Mouse (Mus musculus) cerebellum, adult 9-11 months (tissue): ENCODE measurements around the gene Thoc2.
"Not testable (repeated sequence)": the region's sequence is repeated elsewhere in the genome, so short reads cannot be mapped to it uniquely, and the experiment has no call there.

Experiments used
- DNase-seq: peaks from one replicate; pipeline ENCODE4 v3.0.0; 2022

Thoc2 gene

DNA sequence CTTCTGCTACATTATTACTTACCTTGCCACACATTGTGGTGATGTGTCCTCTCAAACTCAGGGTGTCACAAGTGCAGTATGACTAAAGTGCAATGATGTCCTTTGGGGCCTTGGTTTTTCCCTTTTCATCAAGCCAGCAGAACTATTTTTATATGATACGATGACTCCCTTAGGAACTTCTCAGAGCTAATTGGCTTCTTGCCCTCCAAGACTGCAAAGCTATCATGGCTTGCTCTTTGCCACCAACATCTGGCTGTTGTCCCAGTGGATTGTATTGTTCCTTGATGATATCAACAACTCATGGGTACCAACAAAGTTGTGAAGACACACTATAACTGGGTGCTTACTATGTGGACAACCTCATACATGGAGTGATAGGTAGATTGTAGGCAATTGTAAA, at the start of gene Thoc2:
TSS of gene Thoc2 (minus strand) at position 101 of the 400 bp plus-strand sequence.
- no peak for DNase-seq

GRCm38 (mm10) chrX:41970096-41970495, 49.6 kb upstream of the Thoc2 start:
- DNase-seq = no peak

DNA sequence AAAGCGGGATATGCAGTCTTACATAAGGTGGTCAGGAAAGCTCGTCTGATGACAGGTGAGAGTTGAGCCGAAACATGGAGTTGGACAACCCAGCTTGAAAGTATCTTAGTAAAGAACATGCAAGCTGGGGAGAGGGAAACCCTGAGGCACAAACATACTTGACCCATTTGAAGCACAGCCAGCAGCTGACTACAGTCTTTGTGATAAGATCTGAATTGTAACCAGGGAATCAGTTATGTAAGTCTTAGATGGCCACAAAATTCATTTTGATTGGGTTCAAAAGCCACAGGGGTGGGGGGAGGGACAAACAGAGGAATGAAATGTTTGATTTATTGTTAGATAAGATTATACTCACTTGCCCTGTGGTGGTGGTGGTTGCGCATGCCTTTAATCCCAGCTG, 48.9 kb upstream of the Thoc2 start:
- DNase-seq = no peak

DNA sequence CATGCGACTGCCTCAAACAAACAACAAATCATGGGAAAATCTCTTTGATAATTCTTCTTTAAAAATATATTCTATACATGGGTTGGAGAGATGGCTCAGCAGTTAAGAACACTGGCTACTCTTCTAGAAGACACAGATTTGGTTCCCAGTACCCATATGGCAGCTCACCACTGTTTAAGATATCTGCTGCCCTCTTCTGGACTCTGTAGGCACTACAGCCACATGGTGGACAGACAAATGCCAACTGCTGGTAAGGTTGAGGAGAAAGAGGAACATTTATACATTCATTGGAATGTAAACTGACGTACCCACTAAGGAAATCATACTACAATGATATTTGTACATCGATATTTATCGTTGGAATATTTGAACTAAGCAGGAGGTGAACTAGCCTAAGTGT, 36.7 kb upstream of the Thoc2 start:
- DNase-seq = no peak

- no peak for DNase-seq
These were observed 21.4 kb upstream of the Thoc2 start for GRCm38 (mm10) chrX:41941840-41942239.

DNA sequence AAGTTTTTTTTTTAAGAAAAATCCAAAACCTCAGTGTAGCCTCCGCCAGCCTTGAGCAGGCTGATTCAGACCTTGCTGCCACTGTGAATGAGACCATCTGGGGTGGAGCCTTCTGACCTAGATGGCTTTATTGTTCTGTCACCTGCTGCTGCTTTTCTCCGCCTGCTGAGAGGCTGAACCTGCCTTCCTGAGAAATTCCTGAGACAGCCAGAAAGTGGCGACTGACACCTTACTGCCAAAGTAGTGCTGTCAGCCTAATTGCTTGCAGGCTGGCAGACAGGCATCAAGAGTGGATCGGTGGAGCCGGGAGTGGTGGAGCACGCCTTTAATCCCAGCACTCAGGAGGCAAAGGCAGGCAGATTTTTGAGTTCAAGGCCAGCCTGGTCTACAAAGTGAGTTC, 11.3 kb upstream of the Thoc2 start:
- not testable (repeated sequence) for DNase-seq

DNA sequence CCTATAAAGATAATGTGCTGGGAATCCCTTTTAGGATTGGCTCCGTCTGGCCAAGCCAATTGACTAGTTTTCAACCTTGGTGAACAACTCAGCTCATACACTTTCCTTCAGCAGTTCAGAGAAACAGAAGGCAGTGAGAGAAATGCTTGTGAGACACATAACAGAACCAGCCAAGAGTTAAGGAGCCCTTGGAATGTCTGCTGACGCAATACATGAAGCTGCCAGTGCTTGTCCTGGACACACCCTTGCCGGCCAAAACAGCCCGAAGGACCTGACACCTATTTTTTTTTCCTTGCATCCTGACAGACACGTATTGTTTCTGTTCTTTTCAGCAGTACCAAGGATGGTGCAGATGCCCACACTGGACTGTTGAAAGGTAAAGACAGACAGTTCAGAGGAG, 4.2 kb upstream of the Thoc2 start:
- DNase-seq = no peak

DNA sequence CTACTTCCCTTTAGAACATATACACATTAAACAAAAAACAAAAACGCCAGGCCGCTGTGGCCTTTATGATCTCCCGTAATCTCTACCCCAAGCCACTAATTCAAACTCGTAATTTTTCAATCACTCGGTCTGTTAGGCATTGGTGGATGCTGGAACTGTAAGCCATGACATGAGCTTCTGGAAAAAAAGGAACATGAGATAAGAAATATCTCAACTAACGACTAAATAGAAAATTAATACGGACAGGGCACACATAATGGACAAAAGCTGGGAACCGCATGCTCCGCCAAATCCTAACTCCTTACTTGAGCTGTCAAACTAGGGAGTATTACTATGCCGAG, 8.4 kb downstream of the Thoc2 start:
- no peak for DNase-seq

GRCm38 (mm10) chrX:41911390-41912060, 8.9 kb downstream of the Thoc2 start:
- peak; percentile 89 for DNase-seq

DNA sequence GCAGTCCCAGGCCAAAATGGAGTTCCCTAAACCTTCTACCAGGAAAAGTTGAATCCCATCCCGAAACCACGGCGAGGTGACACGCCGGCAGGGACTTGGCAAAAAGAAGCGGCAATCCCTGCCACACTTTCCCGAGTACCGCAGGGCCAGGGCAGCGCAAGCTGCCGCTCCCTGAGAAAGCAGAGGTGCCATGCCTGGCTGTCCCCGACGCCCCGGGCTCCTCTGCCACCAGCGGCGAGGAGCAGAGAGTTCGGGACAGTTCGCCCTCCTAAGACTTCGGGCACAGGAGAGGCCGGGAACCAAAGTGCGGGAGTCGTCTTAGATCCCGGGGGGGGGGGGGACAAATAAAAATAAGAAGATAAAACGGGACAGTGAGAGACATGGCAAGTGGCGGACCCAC, 9.5 kb downstream of the Thoc2 start:
- peak; percentile 33 for DNase-seq

DNA sequence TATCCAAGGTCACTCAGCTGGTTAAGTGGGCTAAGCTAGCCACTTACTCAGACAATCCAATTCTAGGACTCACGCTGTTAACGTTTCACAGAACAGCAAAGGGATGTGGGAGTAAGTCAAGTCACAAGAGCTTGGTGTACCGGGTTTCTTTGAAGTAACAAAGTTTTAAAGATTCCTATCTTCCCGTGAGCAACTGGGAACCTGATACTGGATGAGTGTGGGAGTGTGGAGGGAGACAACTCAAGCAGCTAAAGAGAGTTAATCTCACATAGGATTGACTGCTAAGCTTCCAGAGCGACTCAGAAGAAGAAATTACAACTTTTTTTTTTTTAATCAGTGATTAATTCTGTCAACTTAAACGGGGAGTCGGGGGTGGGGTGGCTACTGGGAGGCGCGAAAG, 10.0 kb downstream of the Thoc2 start:
- DNase-seq = no peak

GRCm38 (mm10) chrX:41884759-41885505, 35.5 kb downstream of the Thoc2 start:
- no peak for DNase-seq

GRCm38 (mm10) chrX:41876581-41876980, 43.9 kb downstream of the Thoc2 start:
- no peak for DNase-seq

GRCm38 (mm10) chrX:41837823-41838222, 82.7 kb downstream of the Thoc2 start:
- no peak for DNase-seq

GRCm38 (mm10) chrX:41805592-41805991, 114.9 kb downstream of the Thoc2 start:
- no peak for DNase-seq

- no peak for DNase-seq
These were observed 127.2 kb downstream of the Thoc2 start for GRCm38 (mm10) chrX:41793303-41793702.
